Mouse (Mus musculus): ENCODE measurements around the gene P2rx2.

Gene P2rx2

DNA sequence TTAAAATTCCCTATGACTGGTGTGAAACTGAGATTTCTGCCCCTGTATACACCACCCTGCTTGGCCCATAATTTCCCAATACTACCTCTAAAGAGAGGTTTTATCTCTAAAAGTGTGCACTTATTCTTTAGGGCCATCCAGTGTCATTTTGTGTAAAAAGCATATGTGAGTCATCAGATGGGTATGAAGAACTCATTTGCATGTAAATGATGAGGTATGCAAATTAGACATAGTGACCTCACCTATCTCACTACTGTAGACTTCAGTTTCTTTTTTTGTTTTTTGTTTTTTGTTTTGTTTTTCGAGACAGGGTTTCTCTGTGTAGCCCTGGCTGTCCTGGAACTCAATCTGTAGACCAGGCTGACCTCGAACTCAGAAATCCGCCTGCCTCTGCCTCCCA is 29.9 kb downstream of the P2rx2 start:
- DNase-seq, result no peak

GRCm38 (mm10) chr5:110308861-110309260 is 34.2 kb downstream of the P2rx2 start:
- peak; percentile 26 for DNase-seq

- DNase-seq, result no peak
These were observed 42.4 kb downstream of the P2rx2 start for GRCm38 (mm10) chr5:110300591-110300990.

DNA sequence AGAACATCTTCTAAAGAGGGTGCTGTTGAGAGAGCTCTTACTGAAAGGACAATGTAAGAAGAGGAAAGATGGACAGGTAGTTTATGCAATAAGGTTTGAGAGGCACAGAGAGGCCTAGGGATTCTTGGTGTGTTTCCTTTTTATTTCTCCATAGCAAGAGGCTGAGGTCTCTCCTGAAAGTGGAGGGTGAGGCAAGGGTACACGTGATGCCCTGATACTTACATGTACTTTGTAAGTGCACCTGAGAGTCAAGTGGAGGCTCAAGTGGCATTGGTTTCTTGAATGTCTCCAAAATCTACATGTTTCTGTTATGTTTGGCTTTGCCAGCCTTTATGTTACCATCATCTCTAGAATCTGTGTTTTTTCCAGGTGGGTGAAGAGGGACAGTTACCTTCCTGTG is 46.4 kb downstream of the P2rx2 start:
- DNase-seq, result no peak

- no peak for DNase-seq
These were observed 51.4 kb downstream of the P2rx2 start for GRCm38 (mm10) chr5:110291649-110292048.
